In genomic region chr14:55884713-55885113, GRCm38 (mm10) we compare ENCODE assay signal across 8 mouse cellular contexts. TPM values are rescaled to one million over a fixed set of nuclear protein-coding genes. Genes with fewer than 3 reads are reported as not detected.
A peak's percentile ranks its signal among the peaks of the same experiment; 100 is the strongest.
DNase-seq lines count a peak whose midpoint lies in the region; ATAC-seq lines count a peak whose summit lies in the region.

Gene Khnyn (plus strand): TSS chr14:55884947.

- peak; percentile 91 for ATAC-seq in embryonic facial prominence, embryonic 12.5 days (ENCODE audit: insufficient number of reproducible peaks, insufficient read depth, low FRiP score, low TSS enrichment)
- peak; percentile 97 for ATAC-seq in midbrain, embryonic 12.5 days (ENCODE audit: low FRiP score, low read depth)

- no peaks in the 10 kb centered on the region for H3K9me3 ChIP-seq in embryonic facial prominence, embryonic 12.5 days
- H3K9me3 ChIP-seq in limb, embryonic 10.5 days (replicated peaks) = no peaks in the 10 kb centered on the region
- no peaks in the 10 kb centered on the region for H3K9me3 ChIP-seq in midbrain, embryonic 12.5 days

- peaks cover 34% of the 10 kb centered on the region for H3K36me3 ChIP-seq in embryonic facial prominence, embryonic 12.5 days
- peaks cover 37% of the 10 kb centered on the region for H3K36me3 ChIP-seq in limb, embryonic 10.5 days
- peaks cover 34% of the 10 kb centered on the region for H3K36me3 ChIP-seq in midbrain, embryonic 12.5 days

- peak within 1 kb of the TSS; percentile 81 for H3K4me3 ChIP-seq in embryonic facial prominence, embryonic 12.5 days
- peak within 1 kb of the TSS; percentile 81 for H3K4me3 ChIP-seq in limb, embryonic 10.5 days
- H3K4me3 ChIP-seq in midbrain, embryonic 12.5 days = peak within 1 kb of the TSS; percentile 90

- H3K27me3 ChIP-seq in embryonic facial prominence, embryonic 12.5 days = no peaks in the 10 kb centered on the region
- H3K27me3 ChIP-seq in limb, embryonic 10.5 days (ENCODE audit: low read depth, poor library complexity, severe bottlenecking) = no peaks in the 10 kb centered on the region
- peaks cover 8% of the 10 kb centered on the region for H3K27me3 ChIP-seq in midbrain, embryonic 12.5 days

- peak within 1 kb of the TSS; percentile 93 for H3K27ac ChIP-seq in embryonic facial prominence, embryonic 12.5 days
- peak within 1 kb of the TSS; percentile 94 for H3K27ac ChIP-seq in limb, embryonic 10.5 days
- H3K27ac ChIP-seq in midbrain, embryonic 12.5 days (replicated peaks) = peak within 1 kb of the TSS; percentile 81

- peaks cover 25% of the 10 kb centered on the region for H3K4me1 ChIP-seq in embryonic facial prominence, embryonic 12.5 days
- H3K4me1 ChIP-seq in limb, embryonic 10.5 days = peaks cover 53% of the 10 kb centered on the region
- peaks cover 27% of the 10 kb centered on the region for H3K4me1 ChIP-seq in midbrain, embryonic 12.5 days

- WGBS in embryonic facial prominence, embryonic 12.5 days = under 1% methylated on average over 24 of the region's 30 CpGs
- under 1% methylated on average over 30 of the region's 30 CpGs for WGBS in limb, embryonic 10.5 days
- under 1% methylated on average over 29 of the region's 30 CpGs for WGBS in midbrain, embryonic 12.5 days

- H3K9ac ChIP-seq in embryonic facial prominence, embryonic 12.5 days = peak within 1 kb of the TSS; percentile 83
- H3K9ac ChIP-seq in midbrain, embryonic 12.5 days (replicated peaks) = peak within 1 kb of the TSS; percentile 86

- peak within 1 kb of the TSS; percentile 84 for H3K4me2 ChIP-seq in embryonic facial prominence, embryonic 12.5 days (replicated peaks)
- H3K4me2 ChIP-seq in midbrain, embryonic 12.5 days (replicated peaks) = peak within 1 kb of the TSS; percentile 82

- DNase-seq in 3134 (ENCODE audit: extremely low read depth, insufficient read length, low spot score) = peak; percentile 97
- DNase-seq in adrenal gland, postnatal 25 days = peak; percentile 92
- peak; percentile 100 for DNase-seq in heart, adult 11 months
- DNase-seq in kidney, adult 18-20 months = peak; percentile 93
- DNase-seq in limb, embryonic 10.5 days (ENCODE audit: low spot score) = peak; percentile 92
- peak; percentile 90 for DNase-seq in skeletal muscle tissue, adult 2 months (ENCODE audit: low read depth, low spot score)

RNA-seq across cellular contexts. Expression of gene Khnyn, which starts in this region (rescaled TPM):
- total RNA-seq in adrenal gland, postnatal 25 days (2021) = 21.6 and 25.5 TPM in 2 replicates
- polyA plus RNA-seq in embryonic facial prominence, embryonic 12.5 days (2016; fragmentation: Nextera tagmentation; extraction: Ambion mirVana) = 31.6 and 31.8 TPM in 2 replicates
- 35.0 and 38.8 TPM in 2 replicates for polyA plus RNA-seq in limb, embryonic 10.5 days (2016; fragmentation: Nextera tagmentation; extraction: Ambion mirVana)
- 21.5 and 22.4 TPM in 2 replicates for polyA plus RNA-seq in midbrain, embryonic 12.5 days (2016; fragmentation: Nextera tagmentation; extraction: Ambion mirVana)

Comparison
In these comparisons a context has a peak if more than half of its experiments do, and no peak if none do; other contexts are left out.
1. Peak in every context shown above with its lines: DNase-seq, ATAC-seq, H3K4me3 ChIP-seq and H3K27ac ChIP-seq.